Mouse (Mus musculus) cortical plate, adult 2 months (tissue): ENCODE measurements around the gene Accs. TPM values are rescaled to one million over a fixed set of nuclear protein-coding genes. Genes with fewer than 3 reads are reported as not detected.

Experiments used
- H3K27ac ChIP-seq: fragments of 200-500 bp; 2 replicates; pipeline ENCODE4 v1.5.1; 2012; ENCODE audit warnings: low read length, control low read depth, inconsistent platforms; ENCODE audit not compliant: insufficient read depth
- H3K4me1 ChIP-seq: fragments of 200-500 bp; 2 replicates; pipeline ENCODE4 v1.6.1; 2011; ENCODE audit warnings: low read length; ENCODE audit not compliant: control insufficient read depth, insufficient read depth
- H3K4me3 ChIP-seq: fragments of 200-500 bp; 2 replicates; pipeline ENCODE4 v1.5.1; 2011; ENCODE audit warnings: mild to moderate bottlenecking, low read length, control low read depth; ENCODE audit not compliant: insufficient read depth
- CTCF ChIP-seq: fragments of 200-500 bp; IDR thresholded peaks from 2 replicates; pipeline ENCODE4 v1.5.1; 2011; ENCODE audit warnings: mild to moderate bottlenecking, control low read depth, low read length; ENCODE audit not compliant: insufficient read depth; ENCODE audit errors: extremely low read depth
- POLR2A ChIP-seq: fragments of 200-500 bp; IDR thresholded peaks from 2 replicates; pipeline ENCODE4 v1.6.1; 2011; ENCODE audit warnings: mild to moderate bottlenecking, low read length, control low read depth; ENCODE audit not compliant: insufficient read depth; ENCODE audit errors: extremely low read depth
- polyA plus RNA-seq: library from polyadenylated mRNA; depleted of rRNA; stranded (reverse); fragments of >200 nt; gene quantifications from 2 replicates; pipeline ENCODE4 v1.2.3, GENCODE M21; 2012

Accs gene
- polyA plus RNA-seq, 1 experiment, result 7.3 TPM

DNA sequence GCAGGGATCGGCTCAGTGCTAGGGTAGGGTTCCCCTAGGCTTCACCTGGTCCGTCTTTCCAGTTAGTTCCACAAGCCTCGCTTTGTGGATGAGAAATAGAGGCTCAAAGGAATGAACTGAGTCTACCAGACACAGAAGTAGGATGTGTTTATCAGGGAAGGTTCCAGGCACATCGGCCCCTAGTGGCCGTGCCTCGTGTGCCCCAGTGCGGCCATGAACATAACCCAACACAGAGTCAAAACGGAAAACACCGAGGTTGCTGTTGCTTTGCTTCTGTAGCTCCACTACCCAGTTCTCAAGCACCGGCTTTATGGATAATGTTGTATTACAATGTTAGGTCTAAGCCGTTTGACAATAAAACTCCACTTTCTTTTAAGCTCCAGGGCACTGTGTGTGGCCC is 18.8 kb upstream of the Accs start:
- Histone ChIP-seq H3K4me1 (no peaks in the 10 kb centered on the region), H3K4me3 (no peak overlapping the region), H3K27ac (no peak overlapping the region)
- no peak for TF ChIP-seq POLR2A
- TF ChIP-seq CTCF, result no peak

DNA sequence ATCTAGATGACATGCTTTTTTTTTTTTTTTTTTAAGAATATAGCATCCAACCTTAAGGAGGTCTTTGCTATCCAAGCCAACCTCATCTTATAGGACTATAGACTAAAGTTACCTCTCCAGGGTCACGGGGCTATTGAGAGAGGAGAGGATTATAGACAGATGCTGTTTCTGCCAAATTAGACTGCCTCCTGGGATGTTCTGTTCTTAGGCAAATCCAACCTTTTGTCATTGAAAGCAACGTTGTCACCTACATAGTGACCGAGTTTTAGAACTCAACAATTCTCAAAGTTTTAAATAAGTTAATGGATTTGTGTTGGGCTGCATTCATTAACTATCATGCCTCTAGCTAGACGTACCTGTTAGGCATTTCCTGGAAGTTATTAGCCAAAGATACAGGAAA is 13.5 kb upstream of the Accs start:
- TF ChIP-seq POLR2A (no peak), CTCF (no peak)
- H3K27ac ChIP-seq, result no peak overlapping the region
- H3K4me1 ChIP-seq, result no peaks in the 10 kb centered on the region
- no peak overlapping the region for H3K4me3 ChIP-seq

DNA sequence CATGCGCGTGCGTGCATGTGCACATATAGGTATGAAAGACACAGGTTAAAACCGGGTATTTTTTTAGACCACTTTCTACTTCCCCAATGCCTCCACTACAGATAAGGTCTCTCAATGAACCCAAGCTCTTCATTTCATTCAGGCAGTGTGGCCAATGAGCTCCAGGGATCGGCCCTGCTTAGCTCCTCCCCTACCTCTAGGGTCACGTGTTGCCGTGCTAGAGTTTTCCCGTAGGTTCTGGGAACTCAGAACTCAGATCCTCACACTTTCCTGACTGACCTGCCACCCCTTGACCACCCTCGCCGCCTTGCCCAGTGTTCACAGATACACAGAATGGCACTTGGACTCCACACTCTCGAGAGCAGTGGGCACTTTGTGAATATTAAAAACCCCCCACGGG is 9.1 kb upstream of the Accs start:
- no peaks in the 10 kb centered on the region for H3K4me1 ChIP-seq
- H3K4me3 ChIP-seq, result no peak overlapping the region
- TF ChIP-seq POLR2A (no peak), CTCF (no peak)
- no peak overlapping the region for H3K27ac ChIP-seq

DNA sequence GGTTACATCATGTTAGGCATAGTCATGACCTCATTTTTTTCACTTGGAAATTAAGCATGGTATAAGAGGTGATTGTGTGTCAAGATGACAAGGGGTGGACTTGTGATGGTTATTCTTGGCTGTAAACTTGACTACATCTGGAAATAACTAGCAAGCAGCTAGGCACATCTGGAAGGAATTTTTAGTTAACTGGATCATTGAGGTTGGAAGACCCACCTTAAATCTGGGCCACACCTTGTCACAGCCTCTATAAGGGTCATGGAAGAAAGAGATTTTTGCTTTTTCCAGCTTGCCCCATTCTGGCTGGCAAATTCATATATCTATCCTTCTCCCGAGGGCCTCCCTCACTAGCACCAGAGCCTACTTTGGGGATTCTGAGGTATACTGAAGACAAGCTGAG is 1.6 kb upstream of the Accs start:
- Histone ChIP-seq H3K27ac (no peak overlapping the region), H3K4me1 (no peaks in the 10 kb centered on the region), H3K4me3 (no peak overlapping the region)
- no peak for TF ChIP-seq POLR2A

DNA sequence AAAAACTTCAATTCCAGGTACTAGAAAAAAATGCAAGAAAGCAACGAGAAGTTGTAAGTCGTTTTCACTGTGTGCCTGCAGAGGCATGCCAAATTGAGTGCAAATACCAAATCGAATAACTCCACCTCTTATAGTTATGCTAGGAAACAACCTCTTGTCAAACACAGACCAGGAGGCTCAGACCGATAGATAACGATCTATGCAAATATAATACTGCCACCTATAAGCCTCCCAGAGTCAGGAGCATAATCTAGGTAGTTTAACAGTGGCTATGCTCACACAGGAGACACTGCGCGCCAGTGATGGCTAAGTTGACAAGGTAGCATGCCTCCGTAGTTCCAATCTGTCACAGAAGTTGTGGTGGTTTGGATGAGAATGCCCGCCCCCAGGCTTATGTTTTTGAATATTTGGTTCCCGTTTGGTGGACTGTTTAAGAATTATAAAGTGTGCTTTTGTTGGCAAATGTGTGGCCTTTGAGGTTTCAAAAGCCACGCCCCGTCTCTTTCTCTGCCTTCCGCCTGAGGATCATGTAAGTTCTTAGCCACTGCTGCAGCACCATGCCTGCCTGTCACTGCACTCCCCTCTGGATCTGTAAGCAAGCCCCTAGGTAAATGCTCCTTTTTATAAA is 688 bp upstream of the Accs start:
- TF ChIP-seq CTCF (no peak), POLR2A (no peak)
- no peak overlapping the region; the same call in 1 of the 2 replicates for H3K4me3 ChIP-seq
- H3K4me1 ChIP-seq, result no peaks in the 10 kb centered on the region
- no peak overlapping the region for H3K27ac ChIP-seq

DNA sequence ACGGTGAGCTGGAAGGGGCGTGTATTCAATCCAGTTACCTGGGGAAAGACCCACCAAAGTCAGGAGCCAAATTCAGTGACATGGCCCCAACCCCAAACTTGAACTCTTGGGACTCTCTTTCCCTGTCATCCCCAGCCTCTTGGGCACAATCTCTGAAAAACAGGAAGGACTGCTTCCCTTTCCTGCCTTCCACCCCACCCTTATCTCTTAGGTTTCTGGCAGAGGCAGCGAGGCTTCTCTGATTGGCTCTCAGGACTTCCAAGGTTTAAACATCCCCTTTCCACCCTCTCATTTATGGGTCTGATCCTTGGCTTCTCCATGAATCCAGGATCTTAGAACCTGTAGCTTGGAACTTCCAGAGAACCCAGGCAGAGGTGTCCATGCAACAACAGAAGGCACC is 8.4 kb downstream of the Accs start:
- Histone ChIP-seq H3K4me3 (no peak overlapping the region), H3K4me1 (no peaks in the 10 kb centered on the region), H3K27ac (no peak overlapping the region)
- TF ChIP-seq POLR2A, result no peak

DNA sequence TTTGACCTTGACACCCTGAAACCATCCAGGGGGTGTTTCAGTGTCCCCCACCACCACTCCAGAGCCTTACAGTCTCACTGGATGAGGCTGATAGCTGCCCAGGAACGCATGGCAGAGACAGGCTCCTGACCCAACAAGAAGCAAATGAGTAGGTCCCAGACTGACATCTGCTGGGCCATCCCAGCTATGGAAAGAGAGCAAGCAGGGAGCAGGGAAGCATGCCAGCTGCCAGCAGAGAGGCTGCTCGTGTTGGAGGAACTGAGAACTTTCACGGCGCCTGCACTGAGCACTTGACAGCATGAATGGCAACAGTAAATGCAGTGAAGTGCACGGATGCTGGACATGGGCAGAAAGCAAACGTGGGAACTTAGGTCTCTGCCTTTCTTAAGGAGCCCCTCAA is 9.6 kb downstream of the Accs start:
- no peaks in the 10 kb centered on the region for H3K4me1 ChIP-seq
- no peak overlapping the region for H3K4me3 ChIP-seq
- TF ChIP-seq CTCF (no peak), POLR2A (no peak)
- no peak overlapping the region for H3K27ac ChIP-seq

DNA sequence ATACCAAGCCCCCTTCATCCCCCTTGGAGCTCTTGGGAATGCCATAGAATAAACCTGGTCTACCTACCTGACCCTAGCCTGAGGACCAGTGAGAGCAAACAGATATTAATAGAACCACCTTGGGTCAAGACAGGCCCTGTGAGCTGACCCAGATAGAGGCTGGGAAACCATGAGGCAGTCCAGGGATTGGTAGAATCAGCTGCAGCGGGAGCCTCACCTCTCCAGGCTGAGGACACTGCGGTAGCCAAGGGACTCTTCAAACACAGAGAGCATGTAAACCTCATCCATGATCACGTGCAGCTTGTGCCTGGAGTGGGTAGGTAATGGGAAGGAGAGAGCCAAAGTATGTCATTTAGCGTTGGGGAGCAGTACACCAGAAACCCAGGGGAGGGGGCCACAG is 10.8 kb downstream of the Accs start:
- Histone ChIP-seq H3K4me3 (no peak overlapping the region), H3K4me1 (no peaks in the 10 kb centered on the region), H3K27ac (no peak overlapping the region)
- no peak for TF ChIP-seq POLR2A
- no peak for TF ChIP-seq CTCF

DNA sequence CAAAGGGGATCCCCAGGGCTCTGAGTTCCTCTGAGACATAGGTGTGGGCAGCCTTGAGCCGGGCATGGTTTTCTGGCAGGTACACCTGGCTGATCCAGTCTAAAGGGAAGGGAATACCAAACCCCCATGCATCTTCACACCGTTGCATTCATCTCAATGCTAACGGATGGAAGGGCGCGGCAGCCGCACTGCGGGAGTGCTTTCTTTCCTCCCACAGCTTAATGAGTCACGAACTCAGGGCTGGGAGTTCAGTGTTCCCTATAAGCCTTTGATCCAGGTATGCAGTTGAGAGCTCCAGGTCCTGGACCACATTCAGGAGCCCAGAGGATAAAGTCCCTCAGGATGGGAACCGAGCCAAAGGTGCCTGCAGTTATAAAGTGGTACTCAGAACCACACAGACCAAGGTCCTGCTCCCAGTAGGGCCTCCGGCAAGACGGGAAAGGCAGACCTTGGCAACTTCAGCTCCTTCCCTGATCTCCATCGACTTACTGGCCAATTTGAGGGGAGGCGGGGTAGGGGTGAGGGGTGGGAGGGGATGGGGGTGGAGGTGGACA is 13.4 kb downstream of the Accs start:
- Histone ChIP-seq H3K27ac (no peak overlapping the region), H3K4me3 (no peak overlapping the region), H3K4me1 (no peaks in the 10 kb centered on the region)
- TF ChIP-seq POLR2A (no peak), CTCF (no peak)

DNA sequence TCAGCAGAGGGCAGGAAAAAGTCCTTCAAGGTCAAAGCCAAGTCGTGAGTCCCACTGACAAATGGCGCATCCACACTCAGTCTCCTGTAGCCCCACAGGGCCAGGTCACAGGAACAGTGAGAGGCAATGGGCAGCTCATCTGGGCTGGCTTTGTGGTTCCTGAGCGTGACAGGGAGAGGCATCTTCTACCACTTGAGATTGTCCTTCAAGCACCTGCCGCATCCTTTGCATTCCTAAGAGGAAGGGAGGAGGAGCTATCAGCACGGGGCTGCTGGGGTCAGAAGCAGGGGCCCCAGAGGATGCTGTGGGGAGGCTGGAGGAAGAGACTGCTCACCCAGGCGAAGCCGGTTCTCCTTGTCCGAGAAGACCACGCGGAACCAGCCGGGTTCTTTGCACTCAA is 14.1 kb downstream of the Accs start:
- Histone ChIP-seq H3K27ac (no peak overlapping the region), H3K4me3 (no peak overlapping the region), H3K4me1 (no peaks in the 10 kb centered on the region)
- TF ChIP-seq POLR2A (no peak), CTCF (no peak)
